Mouse (Mus musculus): Measurements from ENCODE around the gene Adam22.

GRCm38 (mm10) chr5:8416683-8417413 is 48.9 kb upstream of the Adam22 start:
- TF ChIP-seq CTCF (IDR thresholded peaks at IDR 0.05; ENCODE audit: borderline replicate concordance, insufficient read depth, low read depth, low read length) (no peak), POLR2A (IDR thresholded peaks at IDR 0.05; ENCODE audit: borderline replicate concordance, insufficient read depth, low read length) (no peak)

Measured in cerebellum, adult 2 months (tissue).